Mouse (Mus musculus): ENCODE results near the gene Dpagt1.
"Not testable (repeated sequence)": the region's sequence is repeated elsewhere in the genome, so short reads cannot be mapped to it uniquely, and the experiment has no call there.

Dpagt1 gene

DNA sequence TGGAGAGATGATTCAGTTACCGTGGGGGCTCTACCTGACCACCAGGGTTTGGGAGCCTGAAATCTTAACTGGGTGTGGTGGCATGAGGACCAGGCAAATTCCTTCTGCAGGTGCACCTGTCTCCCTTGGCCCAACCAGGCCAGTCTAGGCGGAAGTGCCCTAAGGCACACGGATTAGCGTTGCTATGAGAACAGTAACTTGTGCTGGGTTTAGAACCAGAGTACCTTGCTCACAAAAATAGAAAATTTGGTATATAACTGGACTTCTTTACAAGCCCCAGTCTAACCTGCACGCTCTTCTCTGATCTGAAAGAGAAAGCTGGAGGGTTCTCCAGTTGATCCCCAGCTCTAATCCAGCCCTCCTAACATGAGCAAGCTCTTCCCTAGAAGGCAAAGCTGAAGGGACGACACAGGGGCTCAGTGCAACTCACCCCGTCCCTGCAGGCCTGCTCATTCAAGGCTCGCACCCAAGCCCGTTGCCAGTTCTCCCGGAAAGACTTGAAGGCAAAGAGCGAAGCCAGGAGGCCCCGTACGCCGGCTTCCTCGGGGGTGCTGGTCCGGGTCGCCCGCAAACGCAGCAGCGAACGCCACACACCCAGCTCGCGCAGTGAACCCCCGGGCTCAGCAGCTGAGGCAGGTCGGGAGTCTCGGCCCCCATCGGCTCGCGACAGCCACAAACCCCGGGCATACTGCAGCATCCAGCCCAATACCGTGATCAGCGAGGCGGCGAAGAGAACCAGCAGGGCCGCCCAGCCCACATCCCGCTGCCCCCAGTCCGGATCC, 6.5 kb upstream of the Dpagt1 start:
- DNase-seq = no peak

DNA sequence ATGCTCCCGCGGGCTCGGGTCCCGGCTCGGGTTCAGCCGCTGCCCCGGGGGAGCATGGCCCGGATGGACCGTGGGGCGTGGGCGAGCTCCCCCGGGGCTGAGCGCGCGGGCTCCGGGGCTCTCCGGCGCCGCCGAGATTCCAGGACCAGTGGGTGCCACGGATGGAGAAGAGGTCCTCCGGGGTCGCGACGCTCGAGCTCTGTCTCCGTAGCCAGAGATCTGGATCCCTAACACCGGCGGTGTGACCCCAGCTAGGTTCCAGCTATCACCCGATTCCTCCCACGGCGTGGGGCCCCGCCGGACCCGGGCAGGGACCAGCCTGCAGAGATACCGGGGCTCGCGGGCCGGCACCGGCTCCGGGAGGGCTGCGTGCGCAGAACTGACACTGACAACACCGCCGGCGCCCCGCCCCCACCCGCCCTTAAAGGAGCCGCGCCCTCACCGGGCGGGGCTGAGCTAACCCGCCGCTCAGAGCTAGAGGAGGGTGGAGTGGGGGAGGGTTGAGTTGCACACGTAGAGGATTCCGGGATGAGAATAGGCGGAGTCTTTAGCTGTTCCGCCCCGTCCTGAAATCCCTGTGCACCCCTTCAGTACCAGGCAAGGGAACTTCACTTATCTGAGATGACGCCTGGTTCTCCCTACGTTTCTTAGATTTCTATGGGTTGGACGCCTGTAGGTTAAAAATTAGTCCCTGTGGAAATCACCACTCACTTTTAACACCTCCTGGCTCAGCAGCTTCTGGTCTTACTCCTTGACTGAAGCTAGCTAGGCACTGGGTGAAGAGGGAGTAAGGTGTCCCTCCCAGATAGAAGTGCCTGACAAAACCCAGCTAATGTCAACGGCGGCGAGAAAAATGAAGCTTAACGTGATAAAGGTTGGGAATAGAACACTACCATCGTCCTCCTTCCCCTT, 5.7 kb upstream of the Dpagt1 start, which contains the start of gene C2cd2l:
Gene C2cd2l, minus strand, starts transcription at position 399 of the 912 bp plus-strand sequence.
- DNase-seq = peak; percentile 96

DNA sequence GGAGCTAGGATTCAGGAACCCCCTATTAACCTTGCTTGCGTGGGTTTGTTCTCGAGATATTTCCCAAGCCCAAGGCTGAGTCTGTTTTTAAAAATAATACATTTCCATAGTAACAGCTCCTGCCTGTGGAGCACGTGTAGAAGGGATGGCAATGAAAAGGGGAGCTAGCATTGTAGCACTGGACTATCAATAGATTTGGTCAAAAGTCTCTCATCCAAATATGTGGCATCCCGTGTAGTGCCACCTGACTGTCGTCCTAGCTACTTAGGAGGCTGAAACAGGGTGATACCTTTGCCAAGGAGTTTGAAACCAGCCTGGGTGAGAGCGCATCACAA, 5.1 kb upstream of the Dpagt1 start:
- DNase-seq = no peak

DNA sequence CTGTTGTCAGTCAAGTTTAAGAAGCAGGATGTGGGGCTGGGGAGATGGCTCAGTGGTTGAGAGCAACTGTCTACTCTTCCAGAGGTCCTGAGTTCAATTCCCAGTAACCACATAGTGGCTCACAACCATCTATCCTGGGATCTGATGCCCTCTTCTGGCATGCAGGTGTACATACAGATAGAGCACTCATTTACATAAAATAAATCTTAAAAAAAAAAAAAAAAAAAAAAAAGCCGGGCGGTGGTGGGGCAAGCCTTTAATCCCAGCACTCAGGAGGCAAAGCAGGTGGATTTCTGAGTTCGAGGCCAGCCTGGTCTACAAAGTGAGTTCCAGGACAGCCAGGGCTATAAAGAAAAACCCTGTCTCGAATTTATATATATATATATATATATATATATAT, 2.2 kb upstream of the Dpagt1 start:
- not testable (repeated sequence) for DNase-seq

DNA sequence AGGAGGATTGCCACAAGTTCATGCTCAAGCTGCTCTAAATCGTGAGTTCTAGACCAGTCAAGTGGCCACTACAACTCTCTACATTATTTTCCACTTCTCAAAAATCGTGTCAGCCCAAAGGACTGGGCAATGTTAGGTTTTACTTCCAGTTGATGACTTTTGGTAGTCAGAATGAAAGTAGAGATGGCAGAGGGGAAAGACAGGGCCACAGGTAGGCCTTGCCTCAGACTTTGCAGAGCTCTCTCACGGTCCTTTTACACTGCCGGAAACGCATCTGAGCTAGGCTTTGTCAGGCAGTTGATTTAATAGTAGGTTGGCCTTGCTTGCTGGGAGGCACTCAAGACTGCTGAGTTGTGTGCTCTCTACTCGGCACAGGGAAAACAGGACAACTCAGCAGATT, 1.7 kb upstream of the Dpagt1 start:
- no peak for DNase-seq

DNA sequence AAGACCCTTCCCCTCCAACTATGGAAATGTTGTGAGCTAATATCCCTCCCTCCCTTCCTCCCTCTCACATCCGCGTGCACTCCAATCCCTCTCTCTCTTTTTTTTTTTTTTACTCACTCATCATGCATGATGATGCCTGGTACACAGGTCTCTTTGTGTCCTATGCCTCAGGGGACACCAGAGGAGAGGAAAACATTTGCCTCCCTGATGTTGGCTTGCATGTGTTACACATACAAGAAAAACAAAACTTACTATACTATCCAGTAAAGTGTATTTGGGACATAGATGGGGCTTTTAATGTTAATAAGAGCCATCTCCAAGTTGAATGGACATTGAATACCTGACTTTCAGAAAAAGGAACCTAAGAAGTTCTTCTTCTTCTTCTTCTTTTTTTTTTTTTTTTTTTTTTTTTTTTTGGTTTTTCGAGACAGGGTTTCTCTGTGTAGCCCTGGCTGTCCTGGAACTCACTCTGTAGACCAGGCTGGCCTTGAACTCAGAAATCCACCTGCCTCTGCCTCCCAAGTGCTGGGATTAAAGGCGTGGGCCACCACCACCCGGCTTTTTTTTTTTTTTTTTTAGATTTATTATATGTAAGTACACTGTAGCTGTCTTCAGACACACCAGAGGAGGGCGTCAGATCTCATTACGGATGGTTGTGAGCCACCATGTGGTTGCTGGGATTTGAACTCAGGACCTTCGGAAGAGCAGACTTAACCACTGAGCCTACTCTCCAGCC, 619 bp upstream of the Dpagt1 start:
- not testable (repeated sequence) for DNase-seq

DNA sequence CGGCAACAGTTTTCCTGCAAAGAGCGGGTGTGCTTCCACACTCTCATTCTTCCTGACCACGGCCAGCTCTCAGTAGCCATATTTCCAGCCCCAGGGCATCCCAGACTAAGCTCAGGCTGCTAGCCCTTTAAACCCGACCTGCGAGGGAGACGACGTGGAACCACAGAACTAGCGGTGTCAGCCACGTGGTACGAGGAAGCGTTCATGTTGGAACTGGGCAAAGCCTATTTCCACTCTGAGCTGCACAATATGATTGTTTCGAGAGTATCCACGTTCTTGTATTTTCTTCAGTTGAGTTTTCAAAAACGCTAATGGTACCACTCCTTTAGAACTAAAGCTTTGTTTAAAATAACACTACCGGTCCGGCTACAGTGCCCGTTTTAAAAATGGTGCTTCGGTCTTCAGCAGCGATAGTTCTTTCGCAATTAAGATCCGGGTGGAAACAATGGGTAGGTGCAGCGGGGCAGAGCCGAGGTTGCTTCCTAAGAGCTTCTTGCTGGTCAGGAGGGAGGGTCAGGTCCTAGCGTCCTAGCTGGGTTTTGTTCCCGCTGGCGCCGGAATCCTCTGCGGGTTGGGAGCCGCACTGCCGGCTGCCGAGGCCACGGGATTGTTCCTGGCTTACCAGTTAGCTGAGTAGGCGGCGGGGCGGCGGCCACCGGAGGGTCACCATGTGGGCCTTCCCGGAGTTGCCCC, 698 bp downstream of the Dpagt1 start:
- peak; percentile 94 for DNase-seq

DNA sequence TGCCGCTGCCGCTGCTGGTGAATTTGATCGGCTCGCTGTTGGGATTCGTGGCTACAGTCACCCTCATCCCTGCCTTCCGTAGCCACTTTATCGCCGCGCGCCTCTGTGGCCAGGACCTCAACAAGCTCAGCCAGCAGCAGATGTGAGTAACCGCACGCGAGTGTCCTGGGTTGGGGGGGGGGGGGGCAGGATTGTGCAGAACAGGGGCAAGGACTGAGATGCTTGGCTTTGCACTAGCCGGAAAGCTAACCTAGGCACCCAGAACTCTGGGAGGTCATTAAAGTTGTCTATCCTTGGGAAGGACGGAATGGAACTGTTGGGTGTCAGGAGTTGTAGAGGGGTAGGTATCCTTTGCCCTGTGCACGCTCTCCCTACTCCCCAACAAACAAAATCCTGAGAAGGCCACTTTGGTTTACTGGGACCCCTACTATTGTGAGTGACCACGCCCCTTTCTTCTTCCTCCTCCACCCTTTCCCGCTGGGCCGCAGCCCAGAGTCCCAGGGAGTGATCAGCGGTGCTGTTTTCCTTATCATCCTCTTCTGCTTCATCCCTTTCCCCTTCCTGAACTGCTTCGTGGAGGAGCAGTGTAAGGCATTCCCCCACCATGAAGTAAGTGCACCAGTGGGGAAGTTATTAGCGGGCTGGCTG, 1.4 kb downstream of the Dpagt1 start:
- peak; percentile 71 for DNase-seq

DNA sequence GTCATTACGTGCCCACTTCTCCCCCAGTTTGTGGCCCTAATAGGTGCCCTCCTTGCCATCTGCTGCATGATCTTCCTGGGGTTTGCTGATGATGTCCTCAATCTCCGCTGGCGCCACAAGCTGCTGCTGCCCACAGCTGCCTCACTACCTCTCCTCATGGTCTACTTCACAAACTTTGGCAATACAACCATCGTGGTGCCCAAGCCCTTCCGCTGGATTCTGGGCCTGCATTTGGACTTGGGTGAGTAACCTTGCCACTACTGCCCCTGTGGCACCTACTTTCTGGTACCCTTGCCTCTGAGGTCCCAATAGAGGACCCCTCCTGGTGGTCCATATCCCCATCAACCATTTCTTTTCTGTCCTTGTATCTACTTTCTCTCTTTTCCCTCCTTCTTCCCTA, 2.1 kb downstream of the Dpagt1 start:
- no peak for DNase-seq

DNA sequence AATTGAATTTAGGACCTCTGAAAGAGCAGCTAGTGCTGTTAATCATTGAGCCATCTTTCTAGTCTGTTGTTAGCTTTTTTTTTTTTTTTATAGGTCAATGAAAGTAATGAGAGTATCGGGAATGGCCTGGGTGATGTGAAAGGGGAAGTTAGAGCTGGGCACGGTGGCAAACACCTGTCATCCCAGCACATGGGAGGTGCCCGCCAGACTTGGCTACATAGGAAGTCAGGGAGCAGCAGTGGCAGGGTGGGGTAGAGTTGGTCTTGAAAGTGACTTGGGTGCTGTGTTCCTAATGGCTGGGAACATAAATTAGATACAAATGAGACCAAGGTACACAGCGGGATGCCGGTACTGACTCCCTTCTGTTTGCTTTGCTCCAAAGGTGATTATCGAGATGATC, 4.9 kb downstream of the Dpagt1 start:
- no peak for DNase-seq

DNA sequence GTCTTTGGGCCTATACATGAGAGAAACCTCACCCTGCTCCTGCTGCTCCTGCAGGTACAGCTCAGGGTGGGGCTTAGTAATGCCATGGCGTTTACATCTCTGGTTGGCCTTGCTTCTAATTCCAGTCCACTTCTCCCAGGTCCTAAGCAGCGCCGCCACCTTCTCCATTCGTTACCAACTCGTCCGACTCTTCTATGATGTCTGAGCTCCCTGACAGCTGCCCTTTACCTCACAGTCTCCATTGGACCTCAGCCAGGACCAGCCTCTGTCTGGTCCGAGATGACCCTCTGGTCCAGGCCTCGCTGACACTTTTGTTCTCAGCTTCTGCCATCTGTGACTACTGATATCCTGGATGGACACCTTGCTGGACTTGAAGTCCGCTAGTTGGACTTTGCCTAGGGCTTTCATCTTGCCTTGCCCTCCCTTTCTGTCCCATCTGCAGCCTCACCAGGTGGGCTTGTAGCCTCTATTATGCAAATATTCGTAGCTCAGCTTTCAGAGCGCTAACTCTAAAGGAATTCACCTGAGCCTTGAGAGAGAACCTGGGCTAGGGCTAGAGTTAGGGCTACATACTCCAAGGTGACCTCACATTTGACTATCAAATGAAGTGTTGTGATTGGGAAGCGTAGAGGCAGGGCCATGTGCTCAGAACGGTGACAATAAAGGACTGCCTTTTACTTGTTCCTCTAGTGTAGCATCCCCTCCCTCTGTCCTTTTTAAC, 7.3 kb downstream of the Dpagt1 start:
- no peak for DNase-seq

DNA sequence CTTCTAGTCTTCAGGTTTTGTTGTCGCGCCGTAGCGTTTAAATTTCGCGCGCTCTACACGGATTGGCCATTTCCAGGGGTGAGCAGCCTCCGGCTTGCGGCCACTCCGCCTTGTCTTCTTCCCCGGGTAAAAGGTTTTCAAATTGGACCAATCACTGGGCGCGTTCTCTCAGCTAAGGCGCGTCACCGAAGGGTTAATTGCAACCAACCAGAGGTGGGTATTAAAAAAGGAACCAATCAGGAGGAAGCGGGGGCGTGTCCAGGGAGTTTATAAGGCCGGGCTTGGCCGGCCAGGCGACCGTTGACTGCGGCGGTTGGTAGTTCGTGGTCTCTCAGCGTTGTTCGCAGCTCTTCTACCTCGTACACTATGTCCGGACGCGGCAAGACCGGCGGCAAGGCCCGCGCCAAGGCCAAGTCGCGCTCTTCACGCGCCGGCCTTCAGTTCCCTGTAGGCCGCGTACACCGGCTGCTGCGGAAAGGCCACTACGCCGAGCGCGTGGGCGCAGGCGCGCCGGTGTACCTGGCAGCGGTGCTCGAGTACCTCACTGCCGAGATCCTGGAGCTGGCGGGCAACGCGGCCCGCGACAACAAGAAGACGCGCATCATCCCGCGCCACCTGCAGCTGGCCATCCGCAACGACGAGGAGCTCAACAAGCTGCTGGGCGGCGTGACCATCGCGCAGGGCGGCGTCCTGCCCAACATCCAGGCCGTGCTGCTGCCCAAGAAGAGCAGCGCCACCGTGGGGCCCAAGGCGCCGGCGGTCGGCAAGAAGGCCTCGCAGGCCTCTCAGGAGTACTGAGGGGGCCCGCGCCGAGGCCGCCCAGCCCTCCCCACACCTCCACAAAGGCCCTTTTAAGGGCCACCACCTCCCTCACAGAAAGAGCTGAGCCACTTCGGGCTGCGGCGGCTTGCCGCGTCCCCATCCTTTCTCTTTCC, 8.8 kb downstream of the Dpagt1 start, which contains the start of gene H2afx:
Gene H2afx, plus strand, starts transcription at position 299 of the 935 bp plus-strand sequence.
- peak; percentile 100 for DNase-seq

DNA sequence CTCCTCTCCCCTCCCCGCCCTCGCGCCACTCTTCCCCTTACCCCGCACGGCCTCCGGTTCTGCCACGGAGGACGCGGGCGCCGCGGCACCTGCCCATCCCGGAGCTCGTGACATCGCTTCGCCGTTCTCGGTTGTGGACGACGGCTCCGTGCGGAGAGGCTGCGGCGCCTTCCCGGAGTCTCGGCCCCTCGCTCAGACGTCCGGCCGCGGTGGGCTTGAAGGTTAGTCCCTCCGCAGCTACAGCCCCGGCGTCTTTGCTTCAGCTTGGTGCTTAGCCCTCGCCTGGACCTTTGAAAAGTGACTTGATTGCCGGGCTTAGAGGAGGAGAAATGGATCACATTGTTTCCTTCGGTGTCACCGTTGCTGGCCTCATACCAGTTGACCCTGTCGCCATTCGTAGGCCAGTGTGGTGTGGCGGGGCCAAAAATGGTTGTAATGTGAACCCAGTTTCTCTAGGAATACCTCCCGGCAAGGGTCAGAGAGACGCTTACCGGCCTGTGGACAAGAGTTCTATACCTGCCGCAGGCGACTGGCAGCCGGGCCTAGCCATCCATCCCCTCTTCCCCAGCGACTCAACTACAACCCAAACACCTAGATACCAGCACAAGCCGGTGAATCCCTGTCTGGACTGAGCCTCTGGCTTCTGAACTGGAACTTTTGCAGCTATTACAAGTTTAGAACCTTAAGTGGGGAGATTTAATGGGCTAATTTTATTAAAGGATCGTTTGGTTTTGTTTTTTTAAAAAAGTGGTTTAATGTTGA, 9.7 kb downstream of the Dpagt1 start:
- DNase-seq = peak; percentile 27

DNA sequence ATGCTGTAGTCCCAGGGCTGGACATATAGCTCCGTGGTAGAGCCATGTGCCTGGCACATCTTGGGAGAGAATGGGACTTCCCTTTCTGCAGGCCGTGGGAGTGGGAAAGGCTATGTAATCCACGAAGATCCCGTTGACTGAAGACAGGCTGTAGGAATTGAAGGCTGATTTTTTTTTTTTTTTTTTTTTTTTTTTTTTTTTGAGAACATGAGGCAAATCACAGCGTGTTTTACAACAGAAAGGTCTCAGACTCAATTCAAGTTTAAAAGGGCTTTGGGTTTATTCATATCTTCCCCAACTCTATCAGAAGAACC, 10.2 kb downstream of the Dpagt1 start:
- no peak for DNase-seq

DNA sequence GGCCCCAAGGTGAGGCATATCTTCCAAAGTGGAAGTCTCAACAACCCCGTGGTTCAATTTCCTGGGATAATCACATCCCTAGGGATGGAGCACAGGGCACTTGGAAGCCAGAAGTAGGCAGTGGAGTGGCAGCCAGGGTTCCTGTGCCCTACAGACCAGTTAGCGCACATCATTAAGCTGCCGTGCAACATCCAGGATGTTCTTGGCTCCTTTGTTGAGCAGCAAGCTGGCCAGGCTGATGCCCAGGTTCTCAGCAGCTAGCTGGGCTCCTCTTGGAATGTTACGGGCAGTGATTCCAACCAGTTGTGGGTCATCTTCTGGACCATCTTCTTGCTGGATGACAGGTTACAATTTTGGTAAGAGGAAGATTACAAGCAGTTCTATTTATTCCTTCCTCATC, 10.7 kb downstream of the Dpagt1 start:
- DNase-seq = not testable (repeated sequence)

DNA sequence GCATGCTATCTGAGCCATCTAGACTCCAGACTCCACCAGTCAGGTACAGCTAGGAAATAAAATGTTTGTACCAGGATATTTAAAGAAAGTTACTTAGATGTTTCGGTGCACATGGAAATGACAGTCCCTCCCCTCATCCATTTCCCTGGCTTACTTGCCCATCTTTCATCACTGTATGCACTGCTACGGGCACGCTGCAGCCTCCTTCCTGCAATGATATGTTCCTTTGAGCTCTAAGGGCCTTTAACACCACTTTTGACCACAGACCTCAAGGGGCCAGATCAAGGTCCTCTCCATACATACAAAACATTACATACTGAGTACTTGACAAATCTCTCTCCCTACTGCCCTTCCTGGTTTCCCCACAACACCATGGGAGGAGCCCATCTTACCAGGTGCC, 11.1 kb downstream of the Dpagt1 start:
- no peak for DNase-seq

DNA sequence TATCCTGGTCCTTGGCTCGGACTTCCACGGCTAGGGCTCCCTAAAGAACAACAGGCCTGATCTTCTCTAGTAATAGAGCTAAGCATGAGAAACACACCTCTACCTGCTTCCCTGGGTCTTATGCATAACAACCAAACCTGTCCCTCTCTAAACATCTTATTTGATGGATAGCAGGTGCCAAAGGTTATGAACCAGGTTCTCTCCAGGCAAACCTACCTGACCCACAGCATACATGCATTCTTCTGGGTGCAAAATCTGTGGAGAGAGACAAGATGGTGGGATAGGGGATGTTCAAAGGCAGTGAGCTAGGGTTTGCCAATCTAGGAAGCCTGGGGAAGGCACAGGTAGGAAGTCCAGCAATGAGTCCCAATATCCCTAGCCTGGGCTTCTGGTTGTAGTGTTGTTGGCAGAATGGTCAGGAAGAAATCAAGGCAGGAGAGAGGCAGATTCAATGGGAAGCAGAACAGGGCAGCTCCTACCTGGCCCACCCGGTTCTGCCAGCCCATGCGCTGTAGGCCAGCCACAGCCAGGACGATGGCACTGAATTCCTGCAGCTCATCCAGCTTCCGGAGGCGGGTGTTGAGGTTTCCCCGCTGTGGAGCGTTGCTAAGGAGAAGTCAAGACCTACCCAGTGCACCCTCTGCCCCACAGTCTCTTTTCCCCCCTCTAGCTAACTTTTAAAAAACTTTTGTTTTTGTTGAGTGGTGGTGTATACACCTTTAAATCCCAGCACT, 11.8 kb downstream of the Dpagt1 start:
- no peak for DNase-seq

DNA sequence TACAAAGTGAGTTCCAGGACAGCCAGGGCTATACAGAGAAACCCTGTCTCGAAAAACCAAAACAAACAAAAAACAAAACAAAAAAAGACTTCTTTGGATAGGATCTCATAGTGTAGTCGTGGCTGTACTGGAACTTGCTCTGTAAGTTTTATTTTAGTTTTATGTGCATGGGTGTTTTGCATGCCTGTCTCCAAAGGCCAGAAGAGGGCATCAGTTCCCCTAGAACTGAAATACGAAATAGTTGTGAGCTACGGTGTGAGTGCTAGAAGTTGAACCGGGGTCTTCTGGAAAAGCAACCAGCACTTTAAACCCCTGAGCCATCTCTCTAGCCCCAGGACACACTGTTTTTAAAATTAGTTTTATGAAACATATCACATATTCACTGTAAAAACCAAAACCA, 12.8 kb downstream of the Dpagt1 start:
- DNase-seq = no peak

DNA sequence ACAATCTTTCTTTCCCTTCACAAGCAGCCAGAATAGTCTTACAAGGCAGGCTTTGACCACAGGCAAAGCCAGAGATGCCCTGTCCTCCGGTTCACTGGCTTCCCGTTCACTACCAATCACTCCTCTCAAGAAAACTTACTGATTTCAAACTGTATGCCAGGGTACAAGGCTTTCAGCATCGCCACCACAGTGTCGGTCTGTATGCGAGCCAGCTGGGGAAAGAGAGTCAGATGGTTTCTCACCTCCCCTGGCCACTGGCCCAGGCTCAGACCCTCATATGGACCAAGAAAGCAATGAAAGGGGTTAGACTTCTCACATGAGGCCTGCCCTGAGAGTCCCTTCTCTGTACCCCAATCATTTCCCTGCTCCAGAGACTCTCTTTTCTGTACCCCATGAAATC, 15.7 kb downstream of the Dpagt1 start:
- DNase-seq = no peak
